Mouse (Mus musculus) neural tube, embryonic 15.5 days (tissue): ENCODE data around the gene Fam131b. TPM values are rescaled to one million over a fixed set of nuclear protein-coding genes. Genes with fewer than 3 reads are reported as not detected.

Source experiments
- ATAC-seq: fragments of 200-750 bp; cut with Nextera tagmentation; 2 replicates; pipeline ENCODE4 v1.8.0; 2017; ENCODE audit warnings: mild to moderate bottlenecking, moderate TSS enrichment, moderate library complexity; ENCODE audit not compliant: low FRiP score
- H3K27ac ChIP-seq: fragments of 300-500 bp; sonication (generic); replicated peaks from 2 replicates; pipeline ENCODE4 v1.5.1; 2015; ENCODE audit warnings: mild to moderate bottlenecking, inconsistent platforms
- H3K27me3 ChIP-seq: fragments of 300-500 bp; sonication (generic); replicated peaks from 2 replicates; pipeline ENCODE4 v1.6.1; 2015; ENCODE audit warnings: inconsistent platforms
- H3K36me3 ChIP-seq: fragments of 300-500 bp; sonication (generic); 2 replicates; pipeline ENCODE4 v1.6.1; 2015; ENCODE audit warnings: inconsistent platforms
- H3K4me1 ChIP-seq: fragments of 300-500 bp; sonication (generic); 2 replicates; pipeline ENCODE4 v1.6.1; 2015; ENCODE audit warnings: inconsistent platforms
- H3K4me2 ChIP-seq: fragments of 300-500 bp; sonication (generic); 2 replicates; pipeline ENCODE4 v1.6.1; 2015; ENCODE audit warnings: inconsistent platforms, mild to moderate bottlenecking, moderate library complexity
- H3K4me3 ChIP-seq: fragments of 300-500 bp; sonication (generic); replicated peaks from 2 replicates; pipeline ENCODE4 v1.5.1; 2015; ENCODE audit warnings: mild to moderate bottlenecking, inconsistent platforms
- H3K9ac ChIP-seq: fragments of 300-500 bp; sonication (generic); replicated peaks from 2 replicates; pipeline ENCODE4 v1.6.1; 2015; ENCODE audit warnings: mild to moderate bottlenecking, inconsistent platforms
- H3K9me3 ChIP-seq: fragments of 300-500 bp; sonication (generic); replicated peaks from 2 replicates; pipeline ENCODE4 v1.6.1; 2016; ENCODE audit warnings: inconsistent platforms
- WGBS: fragments of 180-500 bp; shearing (Covaris S2); methylation state at CpG from one replicate; pipeline ENCODE4 v1.1.7; 2015; ENCODE audit warnings: mixed read lengths; 5-methylcytosine and 5-hydroxymethylcytosine counted together
- polyA plus RNA-seq: library from polyadenylated mRNA; unstranded; fragments of >200 nt; fragmentation: Nextera tagmentation; extraction: Ambion mirVana; gene quantifications from 2 replicates; pipeline ENCODE4 v1.2.1, GENCODE M21; 2015

The Fam131b gene
- polyA plus RNA-seq, 1 experiment from 2014 or later: 8.2 TPM

GRCm38 (mm10) chr6:42354076-42355019 is 29.9 kb upstream of the Fam131b start:
- Histone ChIP-seq H3K9me3 (no peaks in the 10 kb centered on the region), H3K9ac (no peak overlapping the region), H3K27ac (no peak overlapping the region), H3K36me3 (peaks cover 47% of the 10 kb centered on the region), H3K4me3 (no peak overlapping the region), H3K27me3 (no peaks in the 10 kb centered on the region), H3K4me1 (peaks cover 40% of the 10 kb centered on the region), H3K4me2 (peak overlapping the region; percentile 7; the same call in 1 of the 2 replicates)
- ATAC-seq: no peak
- WGBS: 58% methylated on average over 11 of the region's 11 CpGs

GRCm38 (mm10) chr6:42353180-42353579 is 28.7 kb upstream of the Fam131b start:
- Histone ChIP-seq H3K4me2 (no peak overlapping the region), H3K4me1 (peaks cover 51% of the 10 kb centered on the region), H3K27ac (no peak overlapping the region), H3K27me3 (no peaks in the 10 kb centered on the region), H3K4me3 (no peak overlapping the region), H3K9ac (no peak overlapping the region), H3K9me3 (no peaks in the 10 kb centered on the region), H3K36me3 (peaks cover 37% of the 10 kb centered on the region)
- no peak for ATAC-seq
- 84% methylated on average over 8 of the region's 8 CpGs for WGBS

DNA sequence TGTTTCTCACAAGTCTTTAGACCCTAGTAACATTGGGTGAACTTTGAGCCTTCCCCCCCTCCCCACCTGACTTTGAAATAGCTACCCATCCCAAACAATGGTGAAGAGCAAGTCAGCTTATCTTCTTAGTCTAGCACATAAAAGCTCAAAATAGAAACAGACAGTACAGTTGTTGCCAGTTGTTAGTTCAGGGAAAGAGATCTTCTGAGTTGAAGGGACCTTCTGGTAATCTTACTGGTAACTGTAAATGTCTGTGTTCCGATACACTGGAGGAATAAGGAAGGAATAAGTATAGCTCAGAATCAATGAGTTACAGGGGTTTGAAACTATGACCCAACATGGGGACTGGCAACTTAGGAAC is 28.0 kb upstream of the Fam131b start:
- H3K4me2 ChIP-seq: no peak overlapping the region
- no peaks in the 10 kb centered on the region for H3K27me3 ChIP-seq
- peaks cover 30% of the 10 kb centered on the region for H3K36me3 ChIP-seq
- H3K4me1 ChIP-seq: peaks cover 52% of the 10 kb centered on the region
- H3K27ac ChIP-seq: no peak overlapping the region
- no peaks in the 10 kb centered on the region for H3K9me3 ChIP-seq
- no peak overlapping the region for H3K9ac ChIP-seq
- H3K4me3 ChIP-seq: no peak overlapping the region
- 96% methylated on average over 1 of the region's 1 CpGs for WGBS
- no peak for ATAC-seq

DNA sequence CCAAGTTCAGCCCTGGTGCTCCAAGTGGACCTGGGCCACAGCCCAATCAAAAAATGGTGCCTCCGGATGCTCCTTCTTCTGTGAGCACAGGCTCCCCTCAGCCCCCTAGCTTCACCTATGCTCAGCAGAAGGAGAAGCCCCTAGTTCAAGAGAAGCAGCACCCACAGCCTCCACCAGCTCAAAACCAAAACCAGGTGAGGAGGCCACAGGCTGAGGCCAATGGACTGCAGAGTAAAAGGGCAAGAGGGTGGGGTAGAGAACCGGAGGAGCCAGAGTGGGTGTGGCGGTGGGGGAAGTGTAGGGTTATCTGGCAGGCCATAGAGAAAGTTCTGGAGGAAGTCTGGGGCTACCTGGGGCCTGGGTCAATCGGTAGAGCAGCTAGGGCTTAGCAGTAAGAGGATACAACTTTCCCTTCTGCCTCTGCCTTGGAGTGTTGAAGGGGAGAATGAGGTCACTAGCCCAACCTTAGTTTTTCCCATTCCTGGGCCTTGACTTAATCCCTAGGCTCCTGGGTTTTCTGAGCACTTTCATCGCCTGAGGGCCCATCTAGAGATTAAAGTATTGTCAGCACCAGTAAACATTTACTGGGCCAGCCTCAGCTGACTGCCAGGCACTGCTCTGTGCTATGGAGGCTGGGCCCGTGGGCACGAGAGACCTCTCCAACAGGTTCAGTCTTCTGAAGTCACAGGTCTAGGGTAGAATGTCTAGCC is 27.5 kb upstream of the Fam131b start:
- no peak for ATAC-seq
- Histone ChIP-seq H3K4me3 (no peak overlapping the region), H3K4me2 (peak overlapping the region; percentile 77), H3K27me3 (no peaks in the 10 kb centered on the region), H3K36me3 (peaks cover 24% of the 10 kb centered on the region), H3K9me3 (no peaks in the 10 kb centered on the region), H3K4me1 (peaks cover 52% of the 10 kb centered on the region), H3K9ac (no peak overlapping the region; the same call in 1 of the 2 replicates), H3K27ac (no peak overlapping the region)
- WGBS: 84% methylated on average over 7 of the region's 7 CpGs

DNA sequence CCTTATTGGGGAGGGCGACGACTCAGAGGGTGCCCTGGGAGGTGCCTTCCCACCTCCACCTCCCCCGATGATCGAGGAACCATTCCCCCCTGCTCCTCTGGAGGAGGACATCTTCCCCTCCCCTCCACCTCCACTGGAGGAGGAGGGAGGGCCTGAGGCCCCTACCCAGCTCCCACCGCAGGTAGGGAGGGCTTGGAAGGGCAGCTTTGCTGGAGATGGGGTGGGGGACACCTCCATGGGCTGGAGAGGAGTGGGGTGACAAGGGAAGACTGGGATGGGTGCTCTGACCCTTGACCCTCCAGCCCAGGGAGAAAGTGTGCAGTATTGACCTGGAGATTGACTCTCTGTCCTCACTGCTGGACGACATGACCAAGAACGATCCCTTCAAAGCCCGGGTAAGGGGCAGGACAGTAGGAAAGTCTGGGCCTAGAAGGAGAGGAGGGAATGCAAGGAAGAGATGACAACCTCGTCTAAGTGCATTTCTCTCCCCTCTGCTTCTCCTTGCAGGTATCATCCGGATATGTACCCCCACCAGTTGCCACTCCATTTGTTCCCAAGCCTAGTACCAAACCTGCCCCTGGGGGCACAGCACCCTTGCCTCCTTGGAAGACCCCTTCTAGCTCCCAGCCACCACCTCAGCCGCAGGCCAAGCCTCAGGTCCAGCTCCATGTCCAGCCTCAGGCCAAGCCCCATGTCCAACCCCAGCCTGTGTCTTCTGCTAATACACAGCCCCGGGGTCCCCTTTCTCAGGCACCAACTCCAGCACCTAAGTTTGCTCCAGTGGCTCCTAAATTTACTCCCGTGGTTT is 26.7 kb upstream of the Fam131b start:
- Histone ChIP-seq H3K4me1 (peaks cover 52% of the 10 kb centered on the region), H3K4me3 (peak overlapping the region; percentile 61), H3K36me3 (peaks cover 17% of the 10 kb centered on the region), H3K27ac (no peak overlapping the region), H3K4me2 (peak overlapping the region; percentile 77), H3K9ac (peak overlapping the region; percentile 86), H3K9me3 (no peaks in the 10 kb centered on the region), H3K27me3 (no peaks in the 10 kb centered on the region)
- ATAC-seq: no peak
- WGBS: 41% methylated on average over 13 of the region's 13 CpGs

GRCm38 (mm10) chr6:42350021-42350967 is 25.9 kb upstream of the Fam131b start:
- Histone ChIP-seq H3K4me2 (peak overlapping the region; percentile 77), H3K27me3 (no peaks in the 10 kb centered on the region), H3K9me3 (no peaks in the 10 kb centered on the region), H3K9ac (peak overlapping the region; percentile 86), H3K4me3 (peak overlapping the region; percentile 61), H3K27ac (peak overlapping the region; percentile 88), H3K36me3 (peaks cover 10% of the 10 kb centered on the region; the same call in 1 of the 2 replicates), H3K4me1 (peaks cover 52% of the 10 kb centered on the region)
- under 1% methylated on average over 72 of the region's 72 CpGs for WGBS
- peak; percentile 61 for ATAC-seq

DNA sequence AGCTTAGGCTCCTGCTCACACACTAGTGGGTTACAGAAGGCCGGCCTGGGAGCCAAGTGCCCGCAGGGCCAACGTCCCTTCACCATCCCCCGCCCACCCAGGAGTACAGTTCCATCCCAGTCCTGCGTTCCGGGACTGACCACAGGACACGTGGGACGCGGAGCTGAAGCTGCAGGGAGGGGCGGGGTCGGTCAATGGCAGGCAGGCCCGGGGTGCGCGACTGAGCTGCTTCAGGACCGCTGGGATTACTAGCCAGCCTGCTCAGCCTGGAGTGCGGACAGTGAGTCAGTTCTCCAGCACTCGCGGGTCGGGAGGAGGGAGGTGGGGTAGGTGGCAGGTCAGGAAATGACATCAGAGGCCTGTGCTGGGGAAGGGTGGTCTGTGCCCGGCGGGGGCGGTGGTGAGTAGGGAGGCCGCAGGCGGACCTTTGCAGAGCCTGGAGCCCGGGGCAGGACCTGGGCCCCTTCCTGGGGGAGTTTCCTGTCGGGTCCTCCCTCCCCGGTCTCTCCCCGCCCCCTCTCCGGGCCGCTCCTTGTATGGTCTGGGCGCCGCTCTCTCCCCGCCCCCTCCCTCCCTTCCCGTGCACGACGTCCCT is 25.1 kb upstream of the Fam131b start, which contains the start of gene Zyx:
Gene Zyx, plus strand, starts transcription at position 205 of the 595 bp plus-strand sequence.
- Histone ChIP-seq H3K9ac (peak within 1 kb of the TSS; percentile 86), H3K4me2 (peak within 1 kb of the TSS; percentile 77), H3K36me3 (peaks cover 10% of the 10 kb centered on the region; the same call in 1 of the 2 replicates), H3K27me3 (no peaks in the 10 kb centered on the region), H3K4me3 (peak within 1 kb of the TSS; percentile 61), H3K9me3 (no peaks in the 10 kb centered on the region), H3K4me1 (peaks cover 49% of the 10 kb centered on the region), H3K27ac (peak within 1 kb of the TSS; percentile 88)
- 0% methylated on average over 29 of the region's 36 CpGs for WGBS
- ATAC-seq: peak; percentile 93

GRCm38 (mm10) chr6:42349006-42349425 is 24.6 kb upstream of the Fam131b start:
- ATAC-seq: peak; percentile 29
- peak overlapping the region; percentile 86 for H3K9ac ChIP-seq

DNA sequence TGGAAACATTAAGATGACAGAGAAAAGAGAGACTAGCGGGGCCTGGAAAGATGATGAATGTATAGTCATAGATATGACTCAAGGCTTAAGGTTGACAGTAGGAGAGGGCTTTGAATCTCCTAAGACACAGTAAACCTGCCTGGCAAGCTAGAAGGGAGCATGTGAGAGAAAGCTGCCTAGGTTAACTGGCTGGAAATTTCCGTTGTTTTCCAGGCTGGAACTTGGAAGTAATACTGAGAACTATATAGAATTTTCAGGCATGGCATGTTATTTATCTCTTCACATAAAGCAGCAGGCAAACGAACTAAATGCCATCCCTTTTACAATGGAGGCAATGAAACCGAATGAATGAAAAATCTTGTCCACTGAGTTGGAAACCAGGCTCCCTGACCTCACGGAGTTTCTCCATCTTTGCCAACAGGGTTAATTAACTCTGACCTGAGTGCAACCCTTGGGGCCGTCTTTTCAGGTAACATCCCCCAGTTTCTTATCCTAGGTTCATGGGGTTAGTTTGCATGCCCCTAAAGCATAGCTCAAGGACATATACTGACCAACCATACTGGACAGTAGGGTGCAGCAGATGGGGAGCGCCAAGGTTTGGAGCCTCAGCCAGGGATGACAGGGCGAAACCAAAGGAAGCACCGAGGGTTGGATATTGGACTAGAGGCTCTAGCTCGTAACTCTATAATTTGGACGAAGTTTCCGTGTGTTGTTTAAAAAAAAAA is 24.0 kb upstream of the Fam131b start:
- ATAC-seq: no peak
- Histone ChIP-seq H3K4me1 (peaks cover 40% of the 10 kb centered on the region), H3K4me2 (peak overlapping the region; percentile 77), H3K9me3 (no peaks in the 10 kb centered on the region), H3K4me3 (peak overlapping the region; percentile 61; the same call in 1 of the 2 replicates), H3K27ac (0 out of 2 replicates have a peak overlapping the region, but pooled peaks have one; percentile 88), H3K36me3 (peaks cover 10% of the 10 kb centered on the region; the same call in 1 of the 2 replicates), H3K9ac (no peak overlapping the region), H3K27me3 (no peaks in the 10 kb centered on the region)
- 39% methylated on average over 12 of the region's 12 CpGs for WGBS

More at GRCm38 (mm10) chr6:42349006-42349425, 24.6 kb upstream of the Fam131b start:
- H3K4me1 ChIP-seq: peaks cover 44% of the 10 kb centered on the region
- H3K9me3 ChIP-seq: no peaks in the 10 kb centered on the region
- H3K36me3 ChIP-seq: peaks cover 10% of the 10 kb centered on the region; the same call in 1 of the 2 replicates
- WGBS: under 1% methylated on average over 11 of the region's 11 CpGs
- peak overlapping the region; percentile 61 for H3K4me3 ChIP-seq
- H3K27ac ChIP-seq: peak overlapping the region; percentile 88
- H3K27me3 ChIP-seq: no peaks in the 10 kb centered on the region
- H3K4me2 ChIP-seq: peak overlapping the region; percentile 77
